Mouse (Mus musculus) hematopoietic stem cell, adult 5-6 weeks (primary cell): ENCODE data around the gene Cnot6. TPM values are rescaled to one million over a fixed set of nuclear protein-coding genes. Genes with fewer than 3 reads are reported as not detected.

Experiments
- ATAC-seq, 2 experiments: fragments of 125-278 bp in 1 of 2; replicated peaks in 1 of 2; 2 replicates each; pipeline ENCODE4 v1.8.0; 2016 to 2017; ENCODE audit warnings: inconsistent platforms in 2 of 2, mild to moderate bottlenecking in 2 of 2, moderate number of reproducible peaks in 2 of 2, low read depth in 1 of 2, moderate TSS enrichment in 1 of 2; ENCODE audit not compliant: low FRiP score in 2 of 2, poor library complexity in 2 of 2, severe bottlenecking in 2 of 2, insufficient read depth in 1 of 2, low TSS enrichment in 1 of 2
- total RNA-seq: library from RNA; stranded (forward); fragments of 172-1452, 232-1000 nt; gene quantifications from 2 replicates; pipeline ENCODE4 v1.2.3, GENCODE M21; 2017

The Cnot6 gene
- 55.0 and 95.4 TPM in 2 replicates for total RNA-seq

DNA sequence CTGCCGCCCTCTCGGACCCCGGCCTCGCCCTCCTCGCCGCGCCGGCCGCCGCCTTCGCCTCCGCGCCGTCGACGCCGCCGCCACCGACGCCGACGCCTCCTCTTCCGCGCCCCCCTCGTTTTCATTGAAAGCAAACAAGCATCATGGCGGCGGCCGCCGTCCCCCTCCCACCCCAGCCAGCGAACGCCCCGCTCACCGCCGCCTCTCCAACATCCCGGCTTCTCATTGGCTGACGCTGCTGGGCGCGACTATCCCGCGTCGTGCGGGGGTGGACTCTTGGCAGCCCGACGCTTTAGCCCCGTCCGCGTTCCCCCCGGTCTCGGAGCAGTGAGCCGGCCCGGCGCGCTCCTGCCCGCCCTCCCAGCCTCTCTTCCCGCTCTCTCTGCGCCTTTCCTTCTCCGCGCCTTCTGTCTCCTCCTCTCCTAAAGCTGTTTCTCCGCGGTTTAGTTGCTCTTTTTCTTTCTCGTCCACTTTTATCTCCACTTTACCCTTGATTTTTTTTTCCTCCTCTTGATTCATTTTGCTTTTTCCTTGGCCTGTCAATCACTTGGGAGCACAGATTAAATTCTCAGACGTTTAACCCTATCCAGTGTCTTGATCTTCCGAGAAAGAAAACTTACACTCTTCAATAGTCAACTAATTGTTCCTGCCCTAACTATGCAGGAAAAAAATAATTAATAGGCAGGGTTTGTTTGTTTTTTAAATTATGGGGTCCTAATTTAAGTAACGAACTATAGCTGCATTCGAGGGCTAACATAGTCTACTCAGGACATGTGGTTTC lies at the start of gene Cnot6:
Gene Cnot6 (minus strand): TSS at position 169 of the 781 bp plus-strand sequence.
- ATAC-seq = peak; percentile 95 to 99

DNA sequence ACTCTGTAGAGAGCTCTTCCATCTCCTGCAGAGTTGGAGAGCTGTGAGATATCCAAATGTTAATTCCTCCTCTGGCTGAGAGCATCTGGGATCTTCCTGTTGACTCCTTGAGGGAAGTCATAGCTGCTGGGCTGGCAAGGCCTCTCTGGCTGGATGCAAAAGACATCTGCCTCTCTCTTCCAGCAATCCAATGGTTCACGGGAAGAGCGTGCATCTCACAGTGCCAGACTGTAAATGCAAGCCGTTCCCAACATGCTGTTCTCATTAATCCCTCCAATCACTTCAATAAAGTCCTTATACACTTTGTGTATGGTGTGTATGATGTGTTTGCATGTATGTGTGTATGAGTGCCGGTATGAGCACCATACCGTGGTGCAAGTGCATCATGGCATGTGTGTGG lies 48.6 kb upstream of the Cnot6 start:
- ATAC-seq = no peak

DNA sequence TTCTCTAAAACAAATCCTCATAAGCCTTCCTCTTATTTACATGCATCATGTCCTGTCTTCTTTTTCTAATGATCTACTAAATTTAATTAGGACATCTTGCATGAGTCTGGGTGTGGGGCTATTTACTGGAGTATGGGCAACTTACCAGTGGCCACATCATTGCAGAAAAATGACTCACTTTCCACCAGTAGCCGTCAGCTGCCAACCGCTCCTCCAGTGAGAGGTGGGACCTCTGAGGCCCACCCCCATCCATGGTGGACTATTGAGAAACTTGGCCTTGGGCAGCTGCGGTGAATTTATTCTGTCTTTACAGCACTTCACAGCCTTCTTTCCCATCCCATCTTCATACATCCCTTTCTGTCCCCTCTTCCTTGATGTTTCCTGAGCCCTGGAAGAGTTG lies 45.6 kb upstream of the Cnot6 start:
- ATAC-seq = no peak

DNA sequence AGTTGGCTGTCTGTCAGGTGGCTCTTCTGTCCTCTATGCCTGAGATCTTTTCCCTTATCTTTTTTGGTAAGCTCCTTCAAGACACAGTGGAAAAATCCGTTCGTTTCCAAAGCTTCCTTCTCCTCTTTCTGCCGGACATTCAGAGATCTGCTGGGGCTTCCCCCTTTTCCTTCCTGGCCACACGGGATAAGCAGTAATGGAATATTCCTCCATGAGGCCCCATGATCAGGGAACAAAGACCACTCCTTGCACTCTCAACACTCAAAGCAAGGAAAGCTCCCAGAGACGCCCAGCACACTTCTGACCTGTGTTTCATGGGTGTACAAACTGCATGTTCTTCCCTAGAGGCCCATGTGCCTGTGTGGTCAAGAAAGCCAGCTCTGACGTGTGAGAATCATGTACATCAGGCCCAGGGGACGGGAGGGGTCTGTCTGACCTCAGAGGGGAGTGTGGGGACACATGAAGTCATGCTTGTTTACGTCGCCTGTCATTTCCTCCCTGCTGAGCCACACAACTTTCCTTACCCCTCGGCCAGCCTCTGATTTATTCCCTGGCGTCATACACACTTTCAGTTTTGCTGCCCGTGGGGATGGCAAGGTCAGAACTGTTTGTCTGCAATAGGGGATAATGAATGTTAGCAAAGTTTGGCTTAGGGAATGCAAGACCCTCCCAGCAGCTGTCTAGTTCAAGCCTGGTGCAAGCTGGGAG lies 42.6 kb upstream of the Cnot6 start:
- peak; percentile 68 to 69 for ATAC-seq

DNA sequence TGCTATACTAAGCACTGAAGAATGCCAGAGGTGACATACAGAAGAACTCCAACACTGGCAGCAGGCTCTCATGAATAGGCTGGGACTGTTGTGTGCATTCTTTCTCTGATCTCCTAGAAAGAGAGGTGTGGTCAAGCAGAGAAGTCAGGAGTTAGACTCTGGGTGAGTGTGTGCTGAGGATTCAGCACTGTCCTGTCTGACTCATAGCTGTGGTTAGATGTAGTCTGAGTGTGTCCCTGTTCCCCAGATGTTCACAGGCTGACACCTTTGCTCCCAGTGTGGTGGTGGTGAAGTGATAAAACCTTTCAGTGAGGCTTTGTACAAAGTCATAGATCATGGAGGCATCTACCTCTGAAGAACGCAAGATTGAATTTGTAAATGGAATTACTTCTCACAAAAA lies 34.2 kb upstream of the Cnot6 start:
- ATAC-seq = no peak

DNA sequence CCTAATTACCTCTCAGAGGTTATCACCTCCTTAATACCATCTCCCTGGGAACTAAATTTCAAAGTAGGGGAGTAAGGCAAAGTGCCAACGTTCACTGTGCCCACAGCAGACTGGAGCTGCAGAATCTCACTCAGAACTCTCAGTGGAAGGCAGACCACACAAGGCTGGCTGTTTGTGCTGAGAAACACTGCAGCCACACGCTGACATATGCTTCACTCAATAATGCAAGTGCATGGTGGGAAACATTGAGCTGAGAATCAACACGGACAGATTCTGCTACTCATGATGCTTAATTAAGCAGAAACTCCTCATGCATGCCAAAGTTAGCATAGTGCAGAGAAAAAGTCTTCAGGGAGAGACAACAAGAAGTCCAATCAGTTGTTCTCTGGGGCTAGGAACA lies 33.3 kb upstream of the Cnot6 start:
- no peak for ATAC-seq

DNA sequence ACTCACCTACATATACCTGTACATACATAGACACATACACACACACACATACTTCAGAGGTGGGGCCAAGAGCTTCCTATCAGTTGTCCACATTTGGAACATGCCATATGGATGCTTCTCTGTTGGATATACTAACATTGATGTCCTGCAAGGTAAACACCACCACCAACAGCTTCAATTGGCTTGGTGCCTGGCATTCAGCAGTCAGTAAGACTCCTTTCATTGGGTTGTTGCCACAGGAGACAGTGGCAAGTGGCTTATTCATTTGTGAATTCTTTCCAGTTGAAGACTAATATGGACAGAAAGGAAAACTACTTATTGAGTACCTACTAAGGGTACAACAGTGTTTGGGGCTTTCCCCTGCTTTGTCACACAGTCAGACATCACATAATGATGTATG lies 32.5 kb upstream of the Cnot6 start:
- no peak for ATAC-seq

DNA sequence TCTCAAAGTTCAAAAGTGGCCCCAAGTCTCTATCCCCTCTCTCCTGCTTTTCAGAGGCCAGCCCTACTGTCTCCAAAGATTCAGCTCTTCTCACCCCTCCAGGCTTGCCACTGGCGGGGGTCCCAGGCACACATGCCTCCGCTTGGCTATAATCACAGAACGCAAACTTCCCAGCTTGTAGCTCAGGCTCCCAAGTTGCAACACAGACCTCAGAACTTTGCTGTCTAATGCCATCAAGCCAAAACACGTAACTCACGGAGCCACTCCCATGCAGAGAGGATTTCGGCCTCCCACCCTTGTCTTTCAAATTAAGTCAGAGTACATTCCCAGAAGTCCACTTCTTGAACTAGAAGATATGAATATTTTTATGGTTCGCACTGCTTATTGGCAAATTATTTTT lies 31.1 kb upstream of the Cnot6 start:
- no peak for ATAC-seq

DNA sequence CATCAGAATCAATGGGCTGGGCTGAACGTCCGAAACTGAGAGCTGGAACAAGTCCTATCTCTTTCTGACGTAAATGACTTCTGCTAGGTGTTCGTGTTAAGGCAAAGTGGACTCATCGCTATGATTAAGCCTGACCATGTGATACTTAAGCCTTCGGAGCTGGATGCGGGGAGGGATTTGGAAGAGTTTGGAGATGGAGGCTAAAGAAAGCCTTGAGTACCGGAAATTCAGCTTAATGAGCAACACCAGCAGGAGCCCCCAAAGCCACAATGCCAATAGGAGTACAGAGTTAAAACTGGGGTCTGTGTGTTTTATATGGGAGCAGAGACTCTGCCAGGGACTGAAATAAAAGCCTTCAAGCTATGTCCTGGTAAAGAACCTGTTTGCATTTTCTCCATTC lies 29.7 kb upstream of the Cnot6 start:
- no peak for ATAC-seq

DNA sequence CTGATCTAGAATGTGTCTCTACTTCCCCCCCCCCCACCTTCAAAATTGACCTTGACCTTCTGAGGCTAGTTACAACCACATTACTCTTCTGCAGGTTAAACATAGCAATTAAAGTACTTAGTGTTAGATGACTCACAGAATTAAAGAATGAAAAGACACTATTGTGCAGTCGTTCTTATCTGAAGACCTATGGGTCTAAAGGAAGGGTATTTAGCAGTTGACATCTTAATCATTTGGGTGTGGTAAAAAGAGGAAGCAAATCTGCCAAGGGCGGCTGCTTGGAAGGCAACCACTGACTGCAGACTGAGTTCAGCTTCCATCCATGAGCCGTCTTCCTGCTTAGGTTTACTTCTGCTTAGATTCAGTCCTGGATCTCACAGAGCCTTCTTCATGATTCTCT lies 27.3 kb upstream of the Cnot6 start:
- peak; percentile 88 to 93 for ATAC-seq

DNA sequence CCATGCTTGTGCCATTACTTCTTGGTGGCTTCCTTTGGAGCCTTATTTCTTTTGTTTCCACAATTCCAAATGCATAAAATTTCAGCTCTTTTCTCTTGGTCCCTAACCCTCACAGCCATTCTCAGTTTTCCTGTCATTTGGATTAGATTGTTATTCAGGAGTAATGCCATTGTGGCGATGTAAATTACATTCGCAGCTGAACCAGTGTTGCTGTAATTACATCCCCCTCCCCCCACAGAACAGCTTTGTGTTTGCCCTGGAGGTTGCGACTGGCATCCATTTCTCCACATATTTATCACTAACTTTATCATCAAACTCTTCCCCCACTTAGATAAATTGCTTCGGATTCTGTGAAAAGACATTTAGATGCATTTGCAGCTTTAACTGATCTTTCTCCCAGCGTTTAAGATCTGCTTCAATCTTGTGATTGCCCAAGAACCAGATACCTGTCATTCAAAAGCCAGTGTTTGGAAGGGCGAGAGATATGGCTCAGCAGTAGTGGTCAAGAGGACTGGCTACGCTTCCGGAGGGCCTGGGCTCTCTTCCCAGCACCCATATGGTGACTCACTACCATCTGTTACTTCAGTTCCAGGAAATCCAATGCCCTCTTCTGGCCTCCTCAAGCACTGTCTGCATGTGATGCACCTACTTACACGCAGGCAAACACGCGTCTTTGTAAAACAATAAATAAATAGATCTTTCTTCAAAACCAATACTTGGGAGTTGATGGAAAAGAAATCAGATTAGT lies 26.3 kb upstream of the Cnot6 start:
- ATAC-seq = no peak

DNA sequence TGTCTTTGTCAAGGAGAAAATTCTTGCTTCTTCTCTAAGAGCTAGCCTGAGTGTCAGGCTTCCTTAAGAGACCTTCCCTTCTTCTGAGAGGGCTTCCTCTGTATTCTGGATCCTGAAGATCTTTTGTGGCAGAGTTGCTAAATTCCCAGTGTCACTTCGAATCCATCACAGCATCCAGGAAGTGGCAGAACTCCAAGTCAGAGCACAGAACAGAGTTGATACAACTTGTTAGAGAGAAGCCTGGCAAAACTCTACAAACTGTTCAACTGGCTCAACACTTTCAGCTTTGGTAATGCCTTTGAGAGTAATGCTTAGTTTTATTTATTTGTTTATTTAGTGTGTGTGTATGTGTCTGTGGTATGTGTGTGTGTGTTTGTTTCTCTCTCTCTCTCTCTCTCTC lies 25.1 kb upstream of the Cnot6 start:
- no peak for ATAC-seq

DNA sequence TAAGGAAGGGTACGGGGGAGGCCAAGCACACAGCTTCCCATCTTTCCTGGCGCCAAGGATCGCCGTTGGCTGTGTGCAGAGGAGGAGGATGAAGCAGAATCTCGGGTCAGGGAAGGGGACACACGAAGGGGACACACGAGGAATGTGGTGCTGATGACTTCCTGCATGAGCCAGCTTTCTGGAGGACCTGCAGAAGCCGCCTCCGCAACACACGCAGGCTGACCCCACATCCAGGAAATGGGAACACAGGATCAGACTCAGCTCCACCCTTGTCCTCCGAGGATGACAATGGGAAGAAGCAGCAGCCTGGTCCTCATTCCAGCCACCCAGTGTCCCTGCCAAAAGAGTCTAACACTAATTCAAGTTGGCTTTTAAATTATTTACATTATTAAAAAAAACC lies 22.2 kb upstream of the Cnot6 start:
- no peak for ATAC-seq

DNA sequence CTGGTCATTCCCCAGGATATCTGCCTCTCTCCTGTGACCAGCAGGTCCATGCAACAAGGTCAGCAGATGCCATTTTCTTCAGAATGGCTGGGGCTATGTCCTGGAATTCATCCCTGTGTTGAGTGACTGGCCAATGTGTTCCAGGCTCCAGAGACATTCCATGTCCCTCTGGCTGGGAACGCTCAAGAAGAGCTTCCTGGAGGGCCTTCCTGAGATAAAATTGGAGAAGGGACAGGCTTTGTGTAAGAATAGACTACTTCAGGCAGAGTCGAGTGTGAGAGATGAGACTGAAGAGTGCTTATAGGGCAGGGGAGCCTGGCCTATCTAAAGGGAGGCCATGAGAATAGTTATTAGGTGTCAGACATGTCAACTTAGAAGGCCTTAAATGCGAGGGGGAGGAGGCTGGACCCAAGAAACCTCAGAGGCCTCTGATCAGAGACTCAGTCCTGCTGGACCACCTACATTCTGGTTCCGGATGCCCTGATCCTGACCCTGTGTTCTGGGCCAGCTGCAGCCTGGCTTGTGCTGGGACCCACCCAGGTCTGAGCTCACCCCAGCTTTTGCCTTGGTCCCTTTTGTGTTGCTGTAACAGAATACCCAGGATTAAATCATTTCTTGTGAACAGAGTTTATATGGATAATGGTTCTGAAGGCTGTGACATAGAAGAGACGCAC lies 17.9 kb upstream of the Cnot6 start:
- ATAC-seq = no peak

DNA sequence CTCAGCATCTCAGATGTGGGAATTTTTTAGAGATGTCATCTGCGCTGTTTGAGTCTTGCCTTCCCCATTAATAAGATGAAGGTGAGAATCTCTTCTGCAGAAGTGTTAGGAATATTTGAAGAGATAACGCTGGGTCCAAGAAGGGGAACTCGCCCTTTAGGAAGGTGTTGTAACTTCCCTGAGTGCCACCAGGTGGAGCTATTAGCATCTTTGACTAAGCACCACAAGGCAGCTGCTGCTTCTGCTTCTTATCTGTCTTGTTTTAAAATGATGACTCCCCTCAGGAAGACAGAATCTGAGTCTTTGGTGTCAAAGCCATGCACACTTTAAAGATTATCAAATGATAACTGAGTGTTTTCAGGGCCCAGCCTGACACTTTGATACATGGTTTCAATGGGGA lies 15.4 kb upstream of the Cnot6 start:
- ATAC-seq = peak; percentile 73 to 80

DNA sequence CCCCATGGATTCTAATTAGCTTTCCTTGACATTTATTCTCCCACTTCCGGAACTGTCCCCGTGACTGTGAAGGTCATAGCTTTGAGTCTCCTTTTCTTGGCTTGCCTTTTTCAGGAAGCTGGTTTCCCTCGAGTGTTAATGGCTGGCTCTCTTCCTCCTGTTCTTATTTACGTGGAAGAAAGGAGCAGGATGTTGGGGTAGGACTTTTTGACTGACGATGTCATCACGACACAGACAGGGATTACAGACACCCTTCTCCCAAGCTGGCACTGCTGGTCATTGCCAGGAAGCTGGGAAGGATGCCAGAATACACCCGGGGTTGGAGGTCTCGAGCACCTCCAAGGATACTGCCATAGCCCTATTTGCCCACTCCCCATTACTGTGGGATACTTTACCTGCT lies 14.3 kb upstream of the Cnot6 start:
- no peak for ATAC-seq

DNA sequence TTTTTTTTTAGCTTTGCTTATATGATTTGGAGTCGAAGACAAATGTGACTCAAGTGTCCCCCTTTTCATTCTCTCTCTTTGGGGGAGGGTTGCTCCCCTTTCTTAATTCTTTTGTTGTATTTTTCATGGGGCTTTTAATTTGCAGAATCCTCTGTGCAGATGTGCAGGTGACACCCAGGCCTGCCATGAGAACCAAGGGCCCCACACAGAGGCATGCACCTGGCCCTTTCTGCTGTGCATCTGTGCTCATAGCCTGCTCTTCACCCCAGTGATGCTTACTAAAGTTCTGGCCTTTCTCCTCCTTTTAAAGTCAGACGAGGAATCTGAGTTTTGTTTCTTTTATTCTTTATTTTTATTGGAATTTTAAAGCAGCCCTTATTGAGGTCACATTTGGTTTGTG lies 12.2 kb upstream of the Cnot6 start:
- no peak for ATAC-seq

DNA sequence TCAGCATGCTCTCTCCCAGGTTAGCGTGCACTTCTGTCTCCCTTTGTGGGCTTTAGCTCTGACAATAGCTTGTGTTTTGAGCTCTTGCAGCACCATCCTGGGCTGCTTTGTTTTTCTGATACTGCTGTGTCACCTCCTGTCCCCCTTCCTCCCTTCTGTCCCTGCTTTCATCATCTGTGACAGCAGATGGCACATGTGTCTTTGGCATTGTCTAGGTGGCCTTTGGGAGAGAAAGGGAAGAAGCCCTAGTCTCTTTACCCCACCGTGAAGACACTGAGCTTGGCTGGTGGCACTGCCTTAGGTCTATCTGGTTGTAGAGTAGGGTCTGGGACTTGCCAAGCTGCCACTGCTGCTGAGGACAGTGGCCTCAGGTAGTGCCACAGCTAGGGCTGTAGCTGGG lies 10.8 kb upstream of the Cnot6 start:
- ATAC-seq = peak; percentile 15 to 51; a peak in 2 of 4 replicates
